Mouse (Mus musculus) left cerebral cortex, adult 11 months (tissue): Measurements from ENCODE around the gene Etfbkmt.
"Not testable (repeated sequence)": the region's sequence is repeated elsewhere in the genome, so short reads cannot be mapped to it uniquely, and the experiment has no call there.

ENCODE experiments used
- DNase-seq: peaks from one replicate; pipeline ENCODE4 v3.0.0; 2022; ENCODE audit warnings: low spot score

The Etfbkmt gene

GRCm38 (mm10) chr6:149134391-149135150, 5.1 kb upstream of the Etfbkmt start:
- no peak for DNase-seq

GRCm38 (mm10) chr6:149135631-149136030, 4.0 kb upstream of the Etfbkmt start:
- DNase-seq: no peak

GRCm38 (mm10) chr6:149137936-149138335, 1.7 kb upstream of the Etfbkmt start:
- no peak for DNase-seq

GRCm38 (mm10) chr6:149139011-149139410, 638 bp upstream of the Etfbkmt start:
- no peak for DNase-seq

GRCm38 (mm10) chr6:149141393-149142173, 1.9 kb downstream of the Etfbkmt start:
- DNase-seq: peak; percentile 54

- DNase-seq: no peak
Measured at GRCm38 (mm10) chr6:149145143-149145542, 5.5 kb downstream of the Etfbkmt start.

GRCm38 (mm10) chr6:149148436-149149229, 9.0 kb downstream of the Etfbkmt start:
- no peak for DNase-seq

- DNase-seq: no peak
Measured at GRCm38 (mm10) chr6:149152119-149152518, 12.5 kb downstream of the Etfbkmt start.

- no peak for DNase-seq
Measured at GRCm38 (mm10) chr6:149153473-149154115, 13.9 kb downstream of the Etfbkmt start.

GRCm38 (mm10) chr6:149154116-149155030, 14.7 kb downstream of the Etfbkmt start:
- DNase-seq: no peak

- DNase-seq: no peak
Measured at GRCm38 (mm10) chr6:149155031-149155841, 15.6 kb downstream of the Etfbkmt start.

GRCm38 (mm10) chr6:149167038-149167437, 27.4 kb downstream of the Etfbkmt start:
- DNase-seq: not testable (repeated sequence)

GRCm38 (mm10) chr6:149167672-149168071, 28.0 kb downstream of the Etfbkmt start:
- DNase-seq: no peak

GRCm38 (mm10) chr6:149168436-149168835, 28.8 kb downstream of the Etfbkmt start:
- no peak for DNase-seq

GRCm38 (mm10) chr6:149169965-149170364, 30.3 kb downstream of the Etfbkmt start:
- DNase-seq: not testable (repeated sequence)

- no peak for DNase-seq
Measured at GRCm38 (mm10) chr6:149173831-149174625, 34.4 kb downstream of the Etfbkmt start.

GRCm38 (mm10) chr6:149174932-149175570, 35.4 kb downstream of the Etfbkmt start:
- no peak for DNase-seq

GRCm38 (mm10) chr6:149179064-149179463, 39.4 kb downstream of the Etfbkmt start:
- no peak for DNase-seq

GRCm38 (mm10) chr6:149184007-149184406, 44.4 kb downstream of the Etfbkmt start:
- no peak for DNase-seq
